Mouse (Mus musculus): ENCODE data around the gene Mctp2. TPM values are rescaled to one million over a fixed set of nuclear protein-coding genes. Genes with fewer than 3 reads are reported as not detected.

The Mctp2 gene
- polyA plus RNA-seq, 1 experiment from 2014 or later = 0.76 TPM

- Histone ChIP-seq H3K27me3 (ENCODE audit: control insufficient read depth, insufficient read depth, low read length) (no peaks in the 10 kb centered on the region), H3K9ac (ENCODE audit: low read length) (no peak overlapping the region), H3K4me1 (ENCODE audit: control insufficient read depth, insufficient read depth, low read length) (no peaks in the 10 kb centered on the region), H3K36me3 (ENCODE audit: control insufficient read depth, insufficient read depth, low read length) (no peaks in the 10 kb centered on the region), H3K9me3 (ENCODE audit: control insufficient read depth, low read length) (no peaks in the 10 kb centered on the region), H3K27ac (replicated peaks; ENCODE audit: low read depth, low read length) (no peak overlapping the region), H3K4me2 (ENCODE audit: low read depth, severe bottlenecking) (no peak overlapping the region), H3K4me3 (ENCODE audit: low read depth, low read length) (no peak overlapping the region)
- DNase-seq (ENCODE audit: low spot score) (no peak), ATAC-seq (ENCODE audit: insufficient number of reproducible peaks, low FRiP score, low TSS enrichment, low read depth) (no peak)
- 77% methylated on average over 4 of the region's 4 CpGs for WGBS
Observed at GRCm38 (mm10) chr7:72293784-72294538, 12.4 kb downstream of the Mctp2 start.

GRCm38 (mm10) chr7:72292232-72292913 lies 14.0 kb downstream of the Mctp2 start:
- H3K4me3 ChIP-seq (ENCODE audit: low read depth, low read length) = no peak overlapping the region
- no peaks in the 10 kb centered on the region for H3K9me3 ChIP-seq (ENCODE audit: control insufficient read depth, low read length)
- no peak overlapping the region for H3K27ac ChIP-seq (replicated peaks; ENCODE audit: low read depth, low read length)
- DNase-seq (ENCODE audit: low spot score) (no peak), ATAC-seq (ENCODE audit: insufficient number of reproducible peaks, low FRiP score, low TSS enrichment, low read depth) (no peak)
- WGBS = 89% methylated on average over 8 of the region's 8 CpGs
- no peaks in the 10 kb centered on the region for H3K36me3 ChIP-seq (ENCODE audit: control insufficient read depth, insufficient read depth, low read length)
- no peaks in the 10 kb centered on the region for H3K4me1 ChIP-seq (ENCODE audit: control insufficient read depth, insufficient read depth, low read length)
- no peaks in the 10 kb centered on the region for H3K27me3 ChIP-seq (ENCODE audit: control insufficient read depth, insufficient read depth, low read length)
- H3K4me2 ChIP-seq (ENCODE audit: low read depth, severe bottlenecking) = no peak overlapping the region
- no peak overlapping the region for H3K9ac ChIP-seq (ENCODE audit: low read length)

GRCm38 (mm10) chr7:72280721-72281120 lies 25.7 kb downstream of the Mctp2 start:
- H3K9ac ChIP-seq (ENCODE audit: low read length) = no peak overlapping the region
- 58% methylated on average over 3 of the region's 3 CpGs for WGBS
- H3K4me3 ChIP-seq (ENCODE audit: low read depth, low read length) = no peak overlapping the region
- no peak for DNase-seq (ENCODE audit: low spot score)
- H3K27me3 ChIP-seq (ENCODE audit: control insufficient read depth, insufficient read depth, low read length) = no peaks in the 10 kb centered on the region
- no peak overlapping the region for H3K4me2 ChIP-seq (ENCODE audit: low read depth, severe bottlenecking)
- no peaks in the 10 kb centered on the region for H3K4me1 ChIP-seq (ENCODE audit: control insufficient read depth, insufficient read depth, low read length)
- H3K36me3 ChIP-seq (ENCODE audit: control insufficient read depth, insufficient read depth, low read length) = no peaks in the 10 kb centered on the region
- no peak overlapping the region for H3K27ac ChIP-seq (replicated peaks; ENCODE audit: low read depth, low read length)
- H3K9me3 ChIP-seq (ENCODE audit: control insufficient read depth, low read length) = no peaks in the 10 kb centered on the region
- ATAC-seq (ENCODE audit: insufficient number of reproducible peaks, low FRiP score, low TSS enrichment, low read depth) = no peak

GRCm38 (mm10) chr7:72278412-72278811 lies 28.0 kb downstream of the Mctp2 start:
- DNase-seq (ENCODE audit: low spot score) (no peak), ATAC-seq (ENCODE audit: insufficient number of reproducible peaks, low FRiP score, low TSS enrichment, low read depth) (no peak)
- H3K36me3 ChIP-seq (ENCODE audit: control insufficient read depth, insufficient read depth, low read length) = no peaks in the 10 kb centered on the region
- H3K27me3 ChIP-seq (ENCODE audit: control insufficient read depth, insufficient read depth, low read length) = no peaks in the 10 kb centered on the region
- H3K27ac ChIP-seq (replicated peaks; ENCODE audit: low read depth, low read length) = no peak overlapping the region
- 92% methylated on average over 2 of the region's 2 CpGs for WGBS
- H3K4me2 ChIP-seq (ENCODE audit: low read depth, severe bottlenecking) = no peak overlapping the region
- no peaks in the 10 kb centered on the region for H3K9me3 ChIP-seq (ENCODE audit: control insufficient read depth, low read length)
- H3K9ac ChIP-seq (ENCODE audit: low read length) = no peak overlapping the region
- H3K4me3 ChIP-seq (ENCODE audit: low read depth, low read length) = no peak overlapping the region
- H3K4me1 ChIP-seq (ENCODE audit: control insufficient read depth, insufficient read depth, low read length) = no peaks in the 10 kb centered on the region

GRCm38 (mm10) chr7:72275513-72275912 lies 30.9 kb downstream of the Mctp2 start:
- H3K27ac ChIP-seq (replicated peaks; ENCODE audit: low read depth, low read length) = no peak overlapping the region
- H3K9me3 ChIP-seq (ENCODE audit: control insufficient read depth, low read length) = no peaks in the 10 kb centered on the region
- 89% methylated on average over 5 of the region's 5 CpGs for WGBS
- H3K4me3 ChIP-seq (ENCODE audit: low read depth, low read length) = no peak overlapping the region
- no peak overlapping the region for H3K9ac ChIP-seq (ENCODE audit: low read length)
- no peaks in the 10 kb centered on the region for H3K4me1 ChIP-seq (ENCODE audit: control insufficient read depth, insufficient read depth, low read length)
- H3K27me3 ChIP-seq (ENCODE audit: control insufficient read depth, insufficient read depth, low read length) = no peaks in the 10 kb centered on the region
- H3K4me2 ChIP-seq (ENCODE audit: low read depth, severe bottlenecking) = no peak overlapping the region
- DNase-seq (ENCODE audit: low spot score) = no peak
- no peaks in the 10 kb centered on the region for H3K36me3 ChIP-seq (ENCODE audit: control insufficient read depth, insufficient read depth, low read length)
- ATAC-seq (ENCODE audit: insufficient number of reproducible peaks, low FRiP score, low TSS enrichment, low read depth) = no peak

GRCm38 (mm10) chr7:72271546-72271945 lies 34.9 kb downstream of the Mctp2 start:
- no peaks in the 10 kb centered on the region for H3K36me3 ChIP-seq (ENCODE audit: control insufficient read depth, insufficient read depth, low read length)
- H3K27me3 ChIP-seq (ENCODE audit: control insufficient read depth, insufficient read depth, low read length) = no peaks in the 10 kb centered on the region
- H3K9ac ChIP-seq (ENCODE audit: low read length) = no peak overlapping the region
- no peaks in the 10 kb centered on the region for H3K4me1 ChIP-seq (ENCODE audit: control insufficient read depth, insufficient read depth, low read length)
- no peak overlapping the region for H3K27ac ChIP-seq (replicated peaks; ENCODE audit: low read depth, low read length)
- no peak overlapping the region for H3K4me3 ChIP-seq (ENCODE audit: low read depth, low read length)
- no peak overlapping the region for H3K4me2 ChIP-seq (ENCODE audit: low read depth, severe bottlenecking)
- ATAC-seq (ENCODE audit: insufficient number of reproducible peaks, low FRiP score, low TSS enrichment, low read depth) = no peak
- no peak for DNase-seq (ENCODE audit: low spot score)
- WGBS = 92% methylated on average over 6 of the region's 6 CpGs
- no peaks in the 10 kb centered on the region for H3K9me3 ChIP-seq (ENCODE audit: control insufficient read depth, low read length)

GRCm38 (mm10) chr7:72269994-72270393 lies 36.4 kb downstream of the Mctp2 start:
- Histone ChIP-seq H3K27ac (replicated peaks; ENCODE audit: low read depth, low read length) (no peak overlapping the region), H3K9ac (ENCODE audit: low read length) (no peak overlapping the region), H3K36me3 (ENCODE audit: control insufficient read depth, insufficient read depth, low read length) (no peaks in the 10 kb centered on the region), H3K4me1 (ENCODE audit: control insufficient read depth, insufficient read depth, low read length) (no peaks in the 10 kb centered on the region), H3K9me3 (ENCODE audit: control insufficient read depth, low read length) (no peaks in the 10 kb centered on the region), H3K4me2 (ENCODE audit: low read depth, severe bottlenecking) (no peak overlapping the region), H3K4me3 (ENCODE audit: low read depth, low read length) (no peak overlapping the region), H3K27me3 (ENCODE audit: control insufficient read depth, insufficient read depth, low read length) (no peaks in the 10 kb centered on the region)
- DNase-seq (ENCODE audit: low spot score) = no peak
- WGBS = 83% methylated on average over 6 of the region's 6 CpGs
- ATAC-seq (ENCODE audit: insufficient number of reproducible peaks, low FRiP score, low TSS enrichment, low read depth) = no peak

GRCm38 (mm10) chr7:72260766-72261655 lies 45.4 kb downstream of the Mctp2 start:
- ATAC-seq (ENCODE audit: insufficient number of reproducible peaks, low FRiP score, low TSS enrichment, low read depth) (no peak), DNase-seq (ENCODE audit: low spot score) (no peak)
- Histone ChIP-seq H3K4me3 (ENCODE audit: low read depth, low read length) (no peak overlapping the region), H3K27ac (replicated peaks; ENCODE audit: low read depth, low read length) (no peak overlapping the region), H3K4me1 (ENCODE audit: control insufficient read depth, insufficient read depth, low read length) (no peaks in the 10 kb centered on the region), H3K4me2 (ENCODE audit: low read depth, severe bottlenecking) (no peak overlapping the region), H3K36me3 (ENCODE audit: control insufficient read depth, insufficient read depth, low read length) (no peaks in the 10 kb centered on the region), H3K9ac (ENCODE audit: low read length) (no peak overlapping the region), H3K9me3 (ENCODE audit: control insufficient read depth, low read length) (no peaks in the 10 kb centered on the region), H3K27me3 (ENCODE audit: control insufficient read depth, insufficient read depth, low read length) (no peaks in the 10 kb centered on the region)
- 91% methylated on average over 8 of the region's 8 CpGs for WGBS
